Mouse (Mus musculus) kidney, adult 2 months (tissue): ENCODE data around the gene Tnfaip2. TPM values are rescaled to one million over a fixed set of nuclear protein-coding genes. Genes with fewer than 3 reads are reported as not detected.

ENCODE experiments used
- DNase-seq: peaks from one replicate; pipeline ENCODE4 v3.0.0; 2021
- H3K27ac ChIP-seq: fragments of 200-500 bp; 2 replicates; pipeline ENCODE4 v1.5.1; 2012; ENCODE audit warnings: low read depth, low read length, control low read depth, inconsistent platforms; ENCODE audit not compliant: insufficient read depth
- H3K27me3 ChIP-seq: fragments of 200-500 bp; replicated peaks from 2 replicates; pipeline ENCODE4 v1.6.1; 2012; ENCODE audit warnings: mild to moderate bottlenecking, moderate library complexity, low read length, inconsistent platforms; ENCODE audit not compliant: control insufficient read depth, insufficient read depth
- H3K36me3 ChIP-seq: fragments of 200-500 bp; 2 replicates; pipeline ENCODE4 v1.6.1; 2012; ENCODE audit warnings: mild to moderate bottlenecking, moderate library complexity, low read length, inconsistent platforms; ENCODE audit not compliant: control insufficient read depth, insufficient read depth
- H3K4me1 ChIP-seq: fragments of 200-500 bp; 2 replicates; pipeline ENCODE4 v1.6.1; 2011; ENCODE audit warnings: low read length; ENCODE audit not compliant: control insufficient read depth, insufficient read depth
- H3K4me3 ChIP-seq: fragments of 200-500 bp; 2 replicates; pipeline ENCODE4 v1.5.1; 2011; ENCODE audit warnings: mild to moderate bottlenecking, low read depth, low read length, control low read depth; ENCODE audit not compliant: insufficient read depth
- CTCF ChIP-seq: fragments of 200-500 bp; conservative IDR thresholded peaks from 2 replicates; pipeline ENCODE4 v1.5.1; 2011; ENCODE audit warnings: low read depth, mild to moderate bottlenecking, control low read depth, low read length, moderate library complexity, mixed read lengths; ENCODE audit not compliant: insufficient read depth, insufficient read length
- POLR2A ChIP-seq: fragments of 200-500 bp; IDR thresholded peaks from one replicate; pipeline ENCODE4 v1.6.1; 2011; ENCODE audit warnings: low read depth, low read length, control low read depth
- WGBS: fragments of 180-500 bp; shearing (Covaris S2); methylation state at CpG from one replicate; pipeline ENCODE4 v1.1.7; 2018; 5-methylcytosine and 5-hydroxymethylcytosine counted together
- polyA plus RNA-seq: library from polyadenylated mRNA; depleted of rRNA; stranded (reverse); fragments of >200 nt; gene quantifications from 2 replicates; pipeline ENCODE4 v1.2.3, GENCODE M21; 2012

Tnfaip2 gene
- polyA plus RNA-seq, 1 experiment, result 48.5 TPM

GRCm38 (mm10) chr12:111428961-111429911, 13.0 kb upstream of the Tnfaip2 start:
- Histone ChIP-seq H3K36me3 (no peaks in the 10 kb centered on the region), H3K27me3 (no peaks in the 10 kb centered on the region), H3K27ac (peak overlapping the region; percentile 70), H3K4me1 (peaks cover 38% of the 10 kb centered on the region), H3K4me3 (peak overlapping the region; percentile 41)
- no peak for TF ChIP-seq POLR2A
- no peak for TF ChIP-seq CTCF
- 15% methylated on average over 40 of the region's 40 CpGs for WGBS
- DNase-seq, result peak; percentile 67

- H3K27me3 ChIP-seq, result no peaks in the 10 kb centered on the region
- peak overlapping the region; percentile 70 for H3K27ac ChIP-seq
- no peaks in the 10 kb centered on the region for H3K36me3 ChIP-seq
- TF ChIP-seq POLR2A (no peak), CTCF (no peak)
- H3K4me3 ChIP-seq, result 0 out of 2 replicates have a peak overlapping the region, but pooled peaks have one; percentile 1
- DNase-seq, result peak; percentile 60
- 40% methylated on average over 27 of the region's 27 CpGs for WGBS
- peaks cover 38% of the 10 kb centered on the region for H3K4me1 ChIP-seq
Measured at GRCm38 (mm10) chr12:111430049-111430867, 12.0 kb upstream of the Tnfaip2 start.

- no peaks in the 10 kb centered on the region for H3K36me3 ChIP-seq
- WGBS, result 51% methylated on average over 14 of the region's 14 CpGs
- no peaks in the 10 kb centered on the region for H3K27me3 ChIP-seq
- peak overlapping the region; percentile 70 for H3K27ac ChIP-seq
- H3K4me1 ChIP-seq, result peaks cover 38% of the 10 kb centered on the region
- peak; percentile 61 for DNase-seq
- no peak overlapping the region for H3K4me3 ChIP-seq
- TF ChIP-seq CTCF (no peak), POLR2A (no peak)
Measured at GRCm38 (mm10) chr12:111430868-111431817, 11.1 kb upstream of the Tnfaip2 start.

- Histone ChIP-seq H3K4me1 (peaks cover 38% of the 10 kb centered on the region), H3K27ac (peak overlapping the region; percentile 70), H3K36me3 (no peaks in the 10 kb centered on the region), H3K27me3 (no peaks in the 10 kb centered on the region), H3K4me3 (no peak overlapping the region)
- peak; percentile 78 for DNase-seq
- TF ChIP-seq CTCF (no peak), POLR2A (no peak)
- WGBS, result 22% methylated on average over 4 of the region's 4 CpGs
Measured at GRCm38 (mm10) chr12:111432097-111432496, 10.2 kb upstream of the Tnfaip2 start.

- WGBS, result 60% methylated on average over 5 of the region's 5 CpGs
- Histone ChIP-seq H3K27ac (peak overlapping the region; percentile 49), H3K36me3 (no peaks in the 10 kb centered on the region), H3K4me3 (no peak overlapping the region), H3K4me1 (peaks cover 44% of the 10 kb centered on the region), H3K27me3 (no peaks in the 10 kb centered on the region)
- DNase-seq, result peak; percentile 54
- TF ChIP-seq POLR2A, result no peak
- no peak for TF ChIP-seq CTCF
Measured at GRCm38 (mm10) chr12:111432751-111433331, 9.4 kb upstream of the Tnfaip2 start.

GRCm38 (mm10) chr12:111434164-111434744, 8.0 kb upstream of the Tnfaip2 start:
- no peaks in the 10 kb centered on the region for H3K36me3 ChIP-seq
- H3K4me3 ChIP-seq, result peak overlapping the region; percentile 12; the same call in 1 of the 2 replicates
- peak overlapping the region; percentile 77 for H3K27ac ChIP-seq
- TF ChIP-seq POLR2A (no peak), CTCF (no peak)
- WGBS, result 37% methylated on average over 6 of the region's 7 CpGs
- H3K27me3 ChIP-seq, result no peaks in the 10 kb centered on the region
- DNase-seq, result no peak
- peaks cover 36% of the 10 kb centered on the region for H3K4me1 ChIP-seq
